Mouse (Mus musculus) embryonic facial prominence, embryonic 15.5 days (tissue): Measurements from ENCODE around the gene Plin4. TPM values are rescaled to one million over a fixed set of nuclear protein-coding genes. Genes with fewer than 3 reads are reported as not detected.

Source experiments
- ATAC-seq: fragments of 200-750 bp; cut with Nextera tagmentation; 2 replicates; pipeline ENCODE4 v1.8.0; 2017; ENCODE audit warnings: low read depth, moderate TSS enrichment; ENCODE audit not compliant: insufficient number of reproducible peaks, low FRiP score, low TSS enrichment
- H3K27ac ChIP-seq: fragments of 300-500 bp; sonication (generic); replicated peaks from 2 replicates; pipeline ENCODE4 v1.5.1; 2015; ENCODE audit warnings: mild to moderate bottlenecking, inconsistent platforms
- H3K27me3 ChIP-seq: fragments of 300-500 bp; sonication (generic); 2 replicates; pipeline ENCODE4 v1.6.1; 2015; ENCODE audit warnings: inconsistent platforms
- H3K36me3 ChIP-seq: fragments of 300-500 bp; sonication (generic); 2 replicates; pipeline ENCODE4 v1.6.1; 2015; ENCODE audit warnings: mild to moderate bottlenecking, inconsistent platforms
- H3K4me1 ChIP-seq: fragments of 300-500 bp; sonication (generic); 2 replicates; pipeline ENCODE4 v1.6.1; 2015; ENCODE audit warnings: inconsistent platforms
- H3K4me2 ChIP-seq: fragments of 300-500 bp; sonication (generic); replicated peaks from 2 replicates; pipeline ENCODE4 v1.6.1; 2015; ENCODE audit warnings: mild to moderate bottlenecking, inconsistent platforms
- H3K4me3 ChIP-seq: fragments of 300-500 bp; sonication (generic); replicated peaks from 2 replicates; pipeline ENCODE4 v1.5.1; 2015; ENCODE audit warnings: mild to moderate bottlenecking, inconsistent platforms
- H3K9ac ChIP-seq: fragments of 300-500 bp; sonication (generic); 2 replicates; pipeline ENCODE4 v1.6.1; 2015; ENCODE audit warnings: inconsistent platforms
- H3K9me3 ChIP-seq: fragments of 300-500 bp; sonication (generic); replicated peaks from 2 replicates; pipeline ENCODE4 v1.6.1; 2016; ENCODE audit warnings: inconsistent platforms
- WGBS: fragments of 180-500 bp; shearing (Covaris S2); methylation state at CpG from one replicate; pipeline ENCODE4 v1.1.7; 2015; 5-methylcytosine and 5-hydroxymethylcytosine counted together
- polyA plus RNA-seq: library from polyadenylated mRNA; unstranded; fragments of >200 nt; fragmentation: Nextera tagmentation; extraction: Ambion mirVana; gene quantifications from 2 replicates; pipeline ENCODE4 v1.2.1, GENCODE M21; 2015

Gene Plin4
- polyA plus RNA-seq: 0.08 TPM in 1 of 2 replicates, not detected in the other

DNA sequence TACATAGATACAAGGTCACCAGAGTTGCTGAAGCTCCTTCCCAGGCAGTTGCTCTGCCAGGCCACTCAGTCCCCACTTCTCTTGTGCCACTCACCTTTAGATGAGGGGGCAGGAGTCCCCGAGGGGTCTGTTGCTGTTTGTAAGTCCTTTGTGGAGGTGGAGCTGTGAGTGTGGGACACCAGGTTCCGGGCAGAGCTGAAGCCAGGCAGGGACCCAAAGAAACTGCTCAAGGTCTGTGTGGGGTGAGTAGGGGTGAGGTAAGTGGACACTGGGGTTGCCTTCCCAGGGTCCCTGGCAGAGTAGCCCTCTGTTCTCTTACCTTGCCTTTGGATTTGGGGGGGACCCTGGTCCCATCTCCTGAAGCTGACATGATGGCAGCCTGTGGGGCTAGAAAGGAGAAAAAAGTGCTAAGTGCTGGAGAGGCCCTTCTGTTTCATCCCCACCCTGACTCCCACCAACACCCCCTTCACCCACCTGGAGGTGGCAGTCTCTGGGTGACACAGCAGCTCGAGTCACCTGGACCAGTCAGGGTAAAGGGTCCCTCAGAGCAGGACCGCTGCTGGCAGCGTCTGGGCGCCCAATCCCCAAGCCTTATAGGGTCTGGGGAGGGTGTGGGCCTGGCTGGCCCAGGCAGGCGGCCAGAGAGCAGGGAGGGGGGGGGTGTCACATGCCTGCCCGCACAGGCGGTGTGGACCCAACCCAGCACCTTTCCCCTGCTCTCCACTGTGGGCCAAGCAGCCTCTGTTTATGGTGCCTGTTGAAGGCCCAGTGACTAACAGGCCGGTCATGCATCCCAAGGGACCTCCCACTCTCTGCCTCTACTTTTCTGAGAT, at the start of gene Plin4:
Gene Plin4, minus strand, starts transcription at position 585 of the 833 bp plus-strand sequence.
- Histone ChIP-seq H3K9ac (no peak within 1 kb of the TSS), H3K4me2 (no peak within 1 kb of the TSS), H3K4me3 (no peak within 1 kb of the TSS), H3K27ac (no peak within 1 kb of the TSS), H3K4me1 (no peaks in the 10 kb centered on the region), H3K27me3 (no peaks in the 10 kb centered on the region), H3K9me3 (no peaks in the 10 kb centered on the region), H3K36me3 (no peaks in the 10 kb centered on the region)
- WGBS: 56% methylated on average over 10 of the region's 10 CpGs
- ATAC-seq: 0 out of 2 replicates have a peak, but pooled peaks have one; percentile 25

DNA sequence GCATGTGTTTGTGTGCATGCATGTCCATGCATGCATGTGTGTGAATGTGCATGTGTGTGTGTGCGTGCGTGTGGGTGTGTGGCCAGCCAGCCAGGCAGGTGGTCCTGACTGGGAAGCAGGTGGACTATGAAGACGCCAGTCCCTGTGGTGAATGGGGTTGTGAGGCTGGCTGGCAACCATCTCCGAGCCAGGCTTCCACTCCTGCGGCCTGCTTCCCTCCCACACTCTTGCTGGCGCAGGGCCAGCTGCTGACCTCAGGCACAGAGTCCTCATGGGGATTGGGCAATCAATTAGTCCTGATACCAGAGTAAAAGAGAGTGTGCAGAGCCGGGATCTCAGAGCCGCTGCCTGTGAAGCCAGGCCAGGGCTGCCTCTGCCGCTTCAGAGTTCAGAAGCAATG, 44.0 kb upstream of the Plin4 start:
- no peaks in the 10 kb centered on the region for H3K9me3 ChIP-seq
- H3K4me2 ChIP-seq: no peak overlapping the region
- H3K4me3 ChIP-seq: no peak overlapping the region
- H3K27ac ChIP-seq: no peak overlapping the region
- no peak for ATAC-seq
- no peak overlapping the region for H3K9ac ChIP-seq
- 36% methylated on average over 9 of the region's 9 CpGs for WGBS
- peaks cover 67% of the 10 kb centered on the region for H3K27me3 ChIP-seq
- H3K36me3 ChIP-seq: no peaks in the 10 kb centered on the region
- peaks cover 6% of the 10 kb centered on the region for H3K4me1 ChIP-seq

DNA sequence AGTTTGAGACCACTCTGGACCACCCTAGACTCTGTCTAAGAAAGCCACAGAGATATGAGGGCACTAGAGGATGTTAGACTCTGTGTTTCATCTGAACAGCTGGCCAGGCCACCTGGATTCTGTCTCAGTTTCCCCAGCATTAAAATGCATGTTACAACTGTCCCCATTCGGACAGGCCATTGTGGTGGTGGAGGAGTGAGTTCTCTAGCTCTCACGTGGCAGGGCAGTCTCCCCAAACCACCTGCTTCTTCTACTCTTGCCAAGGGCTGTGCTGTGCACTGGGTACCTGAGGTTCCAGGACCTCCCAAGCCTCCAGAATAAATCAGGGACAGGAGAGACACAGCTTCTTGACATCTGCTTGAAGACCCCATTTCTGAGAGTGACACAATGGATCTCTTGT, 40.3 kb upstream of the Plin4 start:
- H3K9me3 ChIP-seq: no peaks in the 10 kb centered on the region
- peaks cover 68% of the 10 kb centered on the region for H3K27me3 ChIP-seq
- H3K4me1 ChIP-seq: peaks cover 6% of the 10 kb centered on the region
- WGBS: 40% methylated on average over 2 of the region's 2 CpGs
- H3K9ac ChIP-seq: no peak overlapping the region
- ATAC-seq: no peak
- H3K4me3 ChIP-seq: no peak overlapping the region
- H3K36me3 ChIP-seq: no peaks in the 10 kb centered on the region
- no peak overlapping the region for H3K4me2 ChIP-seq
- H3K27ac ChIP-seq: no peak overlapping the region

DNA sequence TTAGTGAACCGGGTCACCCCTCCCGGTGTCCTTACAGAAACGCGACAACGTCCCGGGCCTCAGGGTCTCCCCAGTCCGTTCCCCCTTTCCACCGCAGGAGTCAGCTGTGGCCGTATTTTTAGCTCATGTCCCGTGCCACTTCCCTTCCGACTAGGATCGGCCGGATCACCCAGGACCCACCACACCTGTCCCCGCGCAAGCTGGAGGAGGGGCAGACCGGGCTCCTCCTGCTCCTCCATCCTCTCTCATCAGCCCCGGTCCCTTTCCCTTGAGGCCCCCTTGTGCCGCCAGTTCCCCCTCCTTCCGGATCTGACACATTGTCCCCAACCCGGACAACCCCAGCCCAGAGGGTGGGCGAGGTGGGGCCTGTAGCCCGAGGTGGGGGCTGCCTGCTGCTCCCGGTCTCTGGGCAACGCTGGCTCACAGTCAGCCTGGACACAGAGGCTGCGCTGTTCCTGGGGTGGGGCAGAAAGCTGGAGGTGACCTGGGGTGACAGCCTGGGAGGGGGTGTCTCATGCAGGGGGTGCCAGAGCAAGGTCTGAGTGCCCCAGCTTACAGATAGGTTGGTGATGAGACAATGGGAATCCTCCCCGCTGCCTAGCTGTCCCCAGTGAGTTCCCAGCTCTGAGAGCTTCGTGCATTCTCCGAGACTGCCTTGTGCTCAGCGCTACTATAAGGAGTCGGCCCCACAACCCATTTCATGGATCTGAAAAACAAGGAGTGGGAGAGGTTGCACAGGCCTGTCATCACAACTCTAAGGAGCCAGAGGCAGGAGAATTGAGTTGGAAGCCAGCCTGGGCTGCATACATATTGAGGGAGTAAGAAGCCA, 39.4 kb upstream of the Plin4 start:
- H3K27ac ChIP-seq: no peak overlapping the region
- no peak overlapping the region for H3K9ac ChIP-seq
- WGBS: 2% methylated on average over 30 of the region's 30 CpGs
- ATAC-seq: no peak; the same call in 1 of the 2 replicates
- H3K4me2 ChIP-seq: peak overlapping the region; percentile 40
- peak overlapping the region; percentile 27 for H3K4me3 ChIP-seq
- no peaks in the 10 kb centered on the region for H3K9me3 ChIP-seq
- peaks cover 6% of the 10 kb centered on the region for H3K4me1 ChIP-seq
- no peaks in the 10 kb centered on the region for H3K36me3 ChIP-seq
- H3K27me3 ChIP-seq: peaks cover 69% of the 10 kb centered on the region

DNA sequence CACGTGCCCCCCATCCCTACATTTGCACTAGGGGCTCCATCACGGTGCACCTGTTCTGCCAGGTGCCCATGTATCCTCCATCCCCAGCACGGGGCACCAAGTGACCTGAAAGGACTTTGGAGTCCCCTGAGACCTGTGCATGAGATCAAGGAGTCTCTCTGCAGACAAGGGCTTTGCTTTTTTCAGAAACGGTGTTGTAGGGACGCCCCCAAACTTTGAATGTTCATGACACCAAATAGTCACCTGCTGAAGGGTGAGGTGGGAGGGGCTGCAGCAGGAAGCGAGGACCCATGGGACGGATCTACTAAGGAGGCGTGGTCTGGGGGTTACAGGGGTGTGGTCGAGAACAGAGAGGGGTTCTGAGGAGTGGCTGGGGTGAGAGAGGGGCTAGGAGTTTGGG, 38.7 kb upstream of the Plin4 start:
- H3K36me3 ChIP-seq: no peaks in the 10 kb centered on the region
- no peaks in the 10 kb centered on the region for H3K9me3 ChIP-seq
- H3K4me2 ChIP-seq: peak overlapping the region; percentile 40
- peak overlapping the region; percentile 27; the same call in 1 of the 2 replicates for H3K4me3 ChIP-seq
- WGBS: 18% methylated on average over 9 of the region's 9 CpGs
- no peak overlapping the region for H3K27ac ChIP-seq
- peaks cover 6% of the 10 kb centered on the region for H3K4me1 ChIP-seq
- no peak for ATAC-seq
- H3K9ac ChIP-seq: no peak overlapping the region
- H3K27me3 ChIP-seq: peaks cover 77% of the 10 kb centered on the region

DNA sequence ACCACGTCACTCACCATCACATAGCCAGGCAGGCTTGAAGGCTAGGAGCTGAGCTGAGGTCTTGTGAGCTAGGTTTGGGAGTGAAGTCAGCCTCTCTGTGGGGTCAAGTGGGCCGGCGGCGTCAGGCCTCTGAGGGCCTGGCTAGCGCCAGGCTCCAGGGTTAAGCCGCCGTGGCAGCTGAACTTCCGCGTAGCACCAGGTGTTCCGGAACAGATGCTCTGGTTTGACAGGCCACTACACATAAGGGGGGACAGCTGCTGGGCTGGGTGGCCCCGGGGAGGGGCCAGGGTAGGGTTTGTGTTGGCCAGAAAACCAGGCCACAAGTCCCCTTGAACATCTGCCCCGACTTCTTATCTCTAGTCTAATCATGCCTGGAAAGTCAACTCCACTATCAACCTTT, 37.8 kb upstream of the Plin4 start:
- Histone ChIP-seq H3K4me2 (no peak overlapping the region), H3K9me3 (no peaks in the 10 kb centered on the region), H3K9ac (no peak overlapping the region), H3K4me3 (no peak overlapping the region), H3K27ac (no peak overlapping the region), H3K27me3 (peaks cover 84% of the 10 kb centered on the region), H3K4me1 (peaks cover 7% of the 10 kb centered on the region), H3K36me3 (no peaks in the 10 kb centered on the region)
- WGBS: 54% methylated on average over 12 of the region's 12 CpGs
- ATAC-seq: no peak

DNA sequence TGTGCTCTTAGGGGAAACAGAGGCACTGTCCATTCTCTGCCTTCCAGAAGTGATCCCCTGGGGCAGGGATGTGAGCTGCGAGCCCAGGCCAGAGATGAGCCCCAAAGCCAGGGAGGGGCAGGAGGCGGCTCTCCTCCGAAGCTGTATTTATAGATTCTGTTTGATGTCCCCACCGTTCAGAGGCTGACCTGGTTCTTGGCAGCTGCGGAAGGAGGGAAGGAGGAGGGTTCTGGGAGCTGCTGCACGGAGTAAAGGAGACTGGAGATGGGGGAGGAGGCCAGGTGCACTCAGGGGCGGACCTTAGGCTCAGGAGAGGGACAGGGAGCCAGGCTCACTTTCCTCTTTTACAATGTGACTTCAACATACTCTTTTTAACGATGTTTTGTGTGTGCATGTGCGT, 36.5 kb upstream of the Plin4 start:
- Histone ChIP-seq H3K9ac (no peak overlapping the region), H3K4me1 (peaks cover 20% of the 10 kb centered on the region)
- 20% methylated on average over 9 of the region's 9 CpGs for WGBS

DNA sequence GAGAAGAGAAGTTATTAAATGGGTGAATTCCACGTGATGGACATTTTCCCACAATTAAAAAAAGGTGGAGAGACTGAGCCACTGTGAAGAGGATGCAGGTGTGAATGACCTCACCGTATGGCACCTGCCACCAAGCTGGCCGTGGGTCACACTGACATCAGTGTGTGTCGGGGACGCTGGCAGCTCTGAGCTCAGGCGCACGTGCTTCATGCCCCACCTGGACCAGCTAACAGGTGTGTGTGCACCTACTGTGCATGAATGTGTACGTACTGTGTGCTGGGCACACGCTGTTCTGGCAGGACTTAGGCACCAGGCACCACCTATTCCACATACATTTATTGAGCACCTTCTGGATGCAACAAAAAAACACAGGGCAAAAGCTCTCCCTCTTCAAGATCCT, 34.9 kb upstream of the Plin4 start:
- H3K36me3 ChIP-seq: no peaks in the 10 kb centered on the region

More for the DNA sequence above, 36.5 kb upstream of the Plin4 start:
- ATAC-seq: no peak
- Histone ChIP-seq H3K27ac (no peak overlapping the region), H3K4me2 (no peak overlapping the region), H3K36me3 (no peaks in the 10 kb centered on the region), H3K27me3 (peaks cover 93% of the 10 kb centered on the region), H3K4me3 (no peak overlapping the region), H3K9me3 (no peaks in the 10 kb centered on the region)

DNA sequence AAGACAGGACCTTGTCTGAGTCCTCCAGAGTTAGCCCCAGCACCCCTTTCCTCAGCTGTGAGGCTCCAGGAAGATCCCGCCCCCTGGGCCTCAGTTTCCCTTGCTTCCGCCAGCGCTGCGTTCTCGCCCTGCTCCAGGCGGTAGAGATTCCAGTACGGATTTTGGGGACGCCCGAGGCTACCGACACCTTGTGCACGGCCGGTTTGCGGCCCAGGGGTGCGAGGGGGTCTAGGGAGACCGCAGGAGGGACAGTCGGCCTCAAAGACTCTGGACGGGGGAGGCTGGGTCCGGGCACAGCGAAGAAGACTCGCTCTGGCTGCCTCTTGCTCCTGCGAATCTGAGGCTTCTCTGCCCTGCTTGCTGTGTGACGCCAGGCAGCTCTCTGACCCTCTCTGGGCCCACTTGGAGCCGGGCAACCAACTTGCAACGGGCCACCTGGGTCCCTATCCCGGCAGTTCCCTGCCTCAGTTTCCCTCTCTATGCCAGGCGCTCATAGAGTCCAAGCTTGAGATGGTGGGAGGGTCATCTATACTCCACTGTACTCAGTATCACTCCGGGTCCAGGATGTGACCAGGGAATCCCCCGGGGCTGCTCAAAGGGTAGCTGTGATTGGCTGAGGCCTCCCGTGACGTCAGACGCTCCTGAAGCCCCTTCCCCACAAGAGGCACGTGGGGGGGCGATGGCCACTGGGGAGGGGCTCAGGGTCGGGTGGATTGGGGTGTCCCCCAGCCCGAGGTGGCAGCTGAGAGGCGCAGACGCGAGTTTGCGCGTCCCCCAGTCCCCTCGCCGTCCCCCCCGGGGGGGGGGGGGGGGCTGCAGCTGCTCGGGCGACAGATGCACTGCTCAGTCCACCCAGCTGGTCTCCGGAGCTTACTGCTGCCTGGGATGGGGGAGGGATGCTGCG, 32.4 kb upstream of the Plin4 start:
- Histone ChIP-seq H3K27me3 (peaks cover 77% of the 10 kb centered on the region), H3K4me2 (peak overlapping the region; percentile 68), H3K4me1 (peaks cover 27% of the 10 kb centered on the region), H3K36me3 (no peaks in the 10 kb centered on the region), H3K4me3 (peak overlapping the region; percentile 42), H3K9me3 (no peaks in the 10 kb centered on the region), H3K27ac (no peak overlapping the region), H3K9ac (0 out of 2 replicates have a peak overlapping the region, but pooled peaks have one; percentile 0)
- ATAC-seq: peak; percentile 44; the same call in 1 of the 2 replicates
- WGBS: 2% methylated on average over 47 of the region's 47 CpGs

More for the DNA sequence above, 34.9 kb upstream of the Plin4 start:
- 68% methylated on average over 9 of the region's 9 CpGs for WGBS
- no peak overlapping the region for H3K4me3 ChIP-seq
- no peaks in the 10 kb centered on the region for H3K9me3 ChIP-seq
- no peak overlapping the region for H3K27ac ChIP-seq
- peaks cover 91% of the 10 kb centered on the region for H3K27me3 ChIP-seq
- no peak overlapping the region for H3K9ac ChIP-seq
- ATAC-seq: no peak
- no peak overlapping the region for H3K4me2 ChIP-seq
- H3K4me1 ChIP-seq: peaks cover 24% of the 10 kb centered on the region

DNA sequence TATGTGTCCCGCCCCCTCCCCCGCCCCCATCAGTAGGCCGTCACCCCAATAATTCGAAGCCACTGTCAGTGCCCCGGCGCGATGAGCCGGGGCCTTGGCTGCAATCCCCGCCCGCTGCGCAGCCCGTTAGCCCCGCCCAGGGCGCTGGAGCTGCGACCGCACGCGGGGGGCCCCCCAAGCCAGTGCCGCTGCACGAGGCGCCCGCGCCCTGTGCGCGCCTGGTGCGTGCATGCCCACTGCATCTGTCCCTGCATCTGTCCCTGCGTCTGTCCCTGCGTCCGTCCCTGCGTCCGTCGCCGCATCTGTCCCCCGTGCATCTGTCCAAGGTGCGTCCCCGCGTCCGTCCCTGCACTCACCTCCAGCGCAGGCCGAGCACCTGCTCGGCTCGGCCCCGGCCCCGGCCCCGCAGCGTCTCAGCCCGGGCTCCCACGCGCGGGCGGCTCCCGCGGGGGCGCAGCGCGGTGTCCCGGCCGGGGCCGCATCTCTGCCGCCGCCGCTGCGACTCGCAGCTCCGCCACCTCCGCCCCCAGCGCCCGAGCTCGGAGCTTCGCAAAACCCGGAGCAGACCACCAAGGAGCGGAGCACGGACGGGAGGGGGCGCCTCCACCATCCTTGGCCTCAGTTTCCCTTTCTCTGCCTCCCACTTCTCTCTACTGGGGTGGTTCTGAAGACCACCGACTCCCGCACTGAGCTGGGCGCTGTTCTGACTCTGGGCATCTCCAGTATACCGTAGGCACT, 30.4 kb upstream of the Plin4 start, which contains the start of gene Sema6b:
Gene Sema6b, minus strand, starts transcription at position 486 of the 738 bp plus-strand sequence.
- no peak for ATAC-seq
- no peaks in the 10 kb centered on the region for H3K36me3 ChIP-seq
- WGBS: under 1% methylated on average over 79 of the region's 79 CpGs
- H3K9me3 ChIP-seq: no peaks in the 10 kb centered on the region
- H3K27me3 ChIP-seq: peaks cover 62% of the 10 kb centered on the region
- H3K4me2 ChIP-seq: peak within 1 kb of the TSS; percentile 98
- H3K4me1 ChIP-seq: peaks cover 27% of the 10 kb centered on the region
- peak within 1 kb of the TSS; percentile 35; the same call in 1 of the 2 replicates for H3K9ac ChIP-seq
- H3K27ac ChIP-seq: no peak within 1 kb of the TSS
- H3K4me3 ChIP-seq: peak within 1 kb of the TSS; percentile 72
